ENCODE assay signal across 12 mouse cellular contexts in genomic region chr17:28463701-28464443, GRCm38 (mm10). TPM values are rescaled to one million over a fixed set of nuclear protein-coding genes. Genes with fewer than 3 reads are reported as not detected.
DNase-seq lines count a peak whose midpoint lies in the region; ATAC-seq and TF ChIP-seq lines count a peak whose summit lies in the region.
"Had no signal": no experiment of that assay in that cellular context is flagged by ENCODE, and none has a peak within 500 bp of the region (broad histone marks: within the 10 kb centered on the region; RNA-seq: fewer than 3 reads in every experiment).

No protein-coding gene starts in this region.

- intact Hi-C loops in heart, adult 2 months (cut with DNase I), result loop anchor here (10.0 kb wide), 1 partner anchor 61 kb away; no protein-coding TSS in a partner anchor

- no peak for TF ChIP-seq POLR2A in heart, adult 2 months (IDR thresholded peaks at IDR 0.05; ENCODE audit: insufficient read depth, low read depth, low read length)
- no peak for TF ChIP-seq POLR2A in spleen, adult 2 months (IDR thresholded peaks at IDR 0.05; ENCODE audit: low read depth, low read length)

- H3K4me2 ChIP-seq in heart, postnatal 0 days (ENCODE audit: low read depth, low read length), result no peak overlapping the region
- H3K4me2 ChIP-seq in hindbrain, embryonic 13.5 days, result no peak overlapping the region
- H3K4me2 ChIP-seq: embryonic facial prominence, embryonic 15.5 days; hindbrain, embryonic 12.5 days had no signal

- 0 out of 2 replicates have a peak, but pooled peaks have one; percentile 10 for TF ChIP-seq EP300 in heart, adult 2 months (IDR thresholded peaks at IDR 0.05; ENCODE audit: insufficient read depth, low read depth, low read length)
- no peak for TF ChIP-seq EP300 in heart, postnatal 0 days (IDR thresholded peaks at IDR 0.05; ENCODE audit: low read depth)

- H3K27me3 ChIP-seq in heart, adult 2 months (ENCODE audit: control insufficient read depth, insufficient read depth, low read length), result no peaks in the 10 kb centered on the region
- no peaks in the 10 kb centered on the region for H3K27me3 ChIP-seq in spleen, adult 2 months (ENCODE audit: control insufficient read depth, insufficient read depth, low read length)
- H3K27me3 ChIP-seq in heart, postnatal 0 days (ENCODE audit: control insufficient read depth, insufficient read depth, low read length), result no peaks in the 10 kb centered on the region
- no peaks in the 10 kb centered on the region for H3K27me3 ChIP-seq in hindbrain, embryonic 13.5 days
- H3K27me3 ChIP-seq: embryonic facial prominence, embryonic 15.5 days; hindbrain, embryonic 12.5 days had no signal

- no peaks in the 10 kb centered on the region for H3K9me3 ChIP-seq in heart, postnatal 0 days (replicated peaks; ENCODE audit: control insufficient read depth, low read length)
- H3K9me3 ChIP-seq in hindbrain, embryonic 13.5 days, result no peaks in the 10 kb centered on the region
- H3K9me3 ChIP-seq: embryonic facial prominence, embryonic 15.5 days; hindbrain, embryonic 12.5 days; limb, embryonic 10.5 days had no signal

- peaks cover 8% of the 10 kb centered on the region for H3K4me1 ChIP-seq in heart, adult 2 months (ENCODE audit: control insufficient read depth, insufficient read depth, low read length)
- H3K4me1 ChIP-seq in spleen, adult 2 months (ENCODE audit: control insufficient read depth, insufficient read depth, insufficient read length), result no peaks in the 10 kb centered on the region; the same call in 1 of the 2 replicates
- peaks cover 12% of the 10 kb centered on the region; the same call in 1 of the 2 replicates for H3K4me1 ChIP-seq in heart, postnatal 0 days (ENCODE audit: control insufficient read depth, insufficient read depth)
- no peaks in the 10 kb centered on the region for H3K4me1 ChIP-seq in hindbrain, embryonic 13.5 days (replicated peaks)
- H3K4me1 ChIP-seq: embryonic facial prominence, embryonic 15.5 days; hindbrain, embryonic 12.5 days; limb, embryonic 10.5 days had no signal

- peak; percentile 63 for ATAC-seq in heart, postnatal 0 days (ENCODE audit: insufficient read depth, low read depth)
- ATAC-seq in hindbrain, embryonic 13.5 days (ENCODE audit: low FRiP score), result no peak

- H3K9ac ChIP-seq in heart, adult 2 months (ENCODE audit: low read depth, low read length), result no peak overlapping the region
- no peak overlapping the region for H3K9ac ChIP-seq in heart, postnatal 0 days (replicated peaks; ENCODE audit: low read depth, low read length)
- no peak overlapping the region for H3K9ac ChIP-seq in hindbrain, embryonic 13.5 days
- H3K9ac ChIP-seq: embryonic facial prominence, embryonic 15.5 days; hindbrain, embryonic 12.5 days had no signal

- DNase-seq in heart, adult 2 months, result peak in 1 of 2 experiments; percentile 15
- no peak for DNase-seq in heart, postnatal 4 days
- DNase-seq in spleen, adult 2 months (ENCODE audit: low read depth in 1 of 2, low spot score in 2 of 2), result no peak
- no peak for DNase-seq in spleen, adult 12 weeks (ENCODE audit: low spot score)
- DNase-seq in heart, postnatal 0 days (ENCODE audit: low spot score), result peak; percentile 34
- no peak for DNase-seq in c-Kit-positive CD71-positive TER-119-positive erythroid progenitor cells, embryonic 14.5 days (ENCODE audit: low spot score)
- DNase-seq in gastrocnemius, postnatal 4 days (ENCODE audit: low spot score in 2 of 2), result no peak
- DNase-seq: cerebellum, adult 8-10 months had no signal

- WGBS in heart, adult 2 months, result 40% methylated on average over 7 of the region's 7 CpGs
- 68% methylated on average over 7 of the region's 7 CpGs for WGBS in spleen, adult 2 months
- WGBS in heart, postnatal 0 days, result 45% methylated on average over 7 of the region's 7 CpGs
- 87% methylated on average over 7 of the region's 7 CpGs for WGBS in hindbrain, embryonic 13.5 days

- H3K36me3 ChIP-seq in heart, adult 2 months (ENCODE audit: control insufficient read depth, insufficient read depth, low read length), result peaks cover 2% of the 10 kb centered on the region; the same call in 1 of the 2 replicates
- H3K36me3 ChIP-seq in spleen, adult 2 months (ENCODE audit: control insufficient read depth, insufficient read depth, low read length), result no peaks in the 10 kb centered on the region
- H3K36me3 ChIP-seq in heart, postnatal 0 days (replicated peaks; ENCODE audit: control insufficient read depth, insufficient read depth, low read length), result no peaks in the 10 kb centered on the region
- H3K36me3 ChIP-seq in hindbrain, embryonic 13.5 days, result no peaks in the 10 kb centered on the region
- H3K36me3 ChIP-seq: embryonic facial prominence, embryonic 15.5 days; hindbrain, embryonic 12.5 days; limb, embryonic 10.5 days had no signal

- H3K27ac ChIP-seq in heart, adult 2 months, result peak overlapping the region; percentile 21; the same call in 1 of the 2 replicates
- 0 out of 2 replicates have a peak overlapping the region, but pooled peaks have one; percentile 19 for H3K27ac ChIP-seq in spleen, adult 2 months (ENCODE audit: insufficient read depth, low read length)
- H3K27ac ChIP-seq in heart, postnatal 0 days (ENCODE audit: low read depth), result peak overlapping the region; percentile 67
- H3K27ac ChIP-seq in hindbrain, embryonic 13.5 days, result no peak overlapping the region
- H3K27ac ChIP-seq: embryonic facial prominence, embryonic 15.5 days; hindbrain, embryonic 12.5 days; limb, embryonic 10.5 days had no signal

- no peaks in the 10 kb centered on the region for H3K79me2 ChIP-seq in heart, adult 2 months (replicated peaks; ENCODE audit: control insufficient read depth, insufficient read depth, low read length)

- no peak for TF ChIP-seq CTCF in heart, adult 2 months (IDR thresholded peaks at IDR 0.05)
- no peak for TF ChIP-seq CTCF in spleen, adult 2 months (IDR thresholded peaks at IDR 0.05; ENCODE audit: extremely low read depth, insufficient read depth, insufficient read length, insufficient replicate concordance)
- TF ChIP-seq CTCF in heart, postnatal 0 days (IDR thresholded peaks at IDR 0.05; ENCODE audit: low read depth), result no peak

- no peak overlapping the region for H3K4me3 ChIP-seq in heart, adult 2 months
- no peak overlapping the region for H3K4me3 ChIP-seq in spleen, adult 2 months (ENCODE audit: extremely low read depth, insufficient read depth, insufficient read length)
- no peak overlapping the region for H3K4me3 ChIP-seq in heart, postnatal 0 days (ENCODE audit: low read depth, low read length)
- H3K4me3 ChIP-seq in hindbrain, embryonic 13.5 days, result no peak overlapping the region
- H3K4me3 ChIP-seq: embryonic facial prominence, embryonic 15.5 days; hindbrain, embryonic 12.5 days; limb, embryonic 10.5 days had no signal

RNA-seq across cellular contexts. Expression of gene Fkbp5, which starts 53.5 kb away (rescaled TPM):
- total RNA-seq in heart, adult 2 months (2021), result 10 to 100 TPM; 63.3 to 70.2 TPM
- polyA plus RNA-seq in heart, adult 2 months (2012; rRNA removed), result 7.8 and 8.5 TPM in 2 replicates
- total RNA-seq in heart, postnatal 4 days (2021), result 10 to 100 TPM; 21.4 to 22.0 TPM
- polyA plus RNA-seq in spleen, adult 2 months (2012; rRNA removed), result 26.1 and 29.7 TPM in 2 replicates
- 19.4 and 37.3 TPM in 2 replicates for total RNA-seq in heart, postnatal 0 days (2014; rRNA removed; ENCODE audit: low replicate concordance)
- 7.6 and 8.3 TPM in 2 replicates for polyA plus RNA-seq in heart, postnatal 0 days (2015; fragmentation: Nextera tagmentation; extraction: Ambion mirVana)
- polyA plus RNA-seq in hindbrain, embryonic 13.5 days (2015; fragmentation: Nextera tagmentation; extraction: Ambion mirVana), result 24.8 and 27.2 TPM in 2 replicates
- 10 to 100 TPM; 11.5 to 12.0 TPM for total RNA-seq in gastrocnemius, postnatal 4 days (2021)
